Mouse (Mus musculus) kidney, postnatal 10 days (tissue): ENCODE results near the gene Adtrp.

Experiments
- DNase-seq: peaks from one replicate; pipeline ENCODE4 v3.0.0; 2021; ENCODE audit warnings: mixed read lengths

Gene Adtrp

GRCm38 (mm10) chr13:41827581-41827980 is 19.9 kb downstream of the Adtrp start:
- DNase-seq = no peak

DNA sequence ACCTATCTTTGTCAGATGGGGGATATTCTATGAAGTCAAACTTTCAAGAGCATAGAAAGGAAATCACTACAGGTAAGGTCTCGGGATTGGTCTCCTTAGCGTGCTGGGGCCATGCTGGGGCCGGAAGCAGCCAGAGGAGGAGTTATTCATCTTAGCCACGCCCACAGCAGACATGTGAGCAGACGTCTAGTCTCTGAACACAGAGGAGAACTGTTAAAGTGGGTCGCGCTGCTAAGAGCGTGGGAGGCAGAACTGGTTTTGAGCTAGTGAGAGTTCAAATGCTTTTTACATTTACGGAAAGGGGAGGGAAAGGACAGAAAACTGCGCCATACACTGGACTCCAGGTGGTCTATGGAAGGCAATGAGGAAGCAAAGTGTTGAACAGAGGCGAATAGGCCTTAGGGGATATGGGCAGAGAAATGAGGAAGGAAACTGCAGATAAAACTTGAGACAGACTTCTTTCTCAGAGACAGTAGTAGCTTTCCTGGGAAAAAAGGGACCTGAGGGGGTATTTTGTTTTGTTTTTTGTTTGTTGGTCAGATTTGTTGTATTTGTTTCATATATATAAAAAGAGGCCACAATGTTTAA is 22.0 kb downstream of the Adtrp start:
- no peak for DNase-seq

- no peak for DNase-seq
Observed at GRCm38 (mm10) chr13:41823077-41823476, 24.4 kb downstream of the Adtrp start.

- DNase-seq = no peak
Observed at GRCm38 (mm10) chr13:41822617-41823016, 24.9 kb downstream of the Adtrp start.

DNA sequence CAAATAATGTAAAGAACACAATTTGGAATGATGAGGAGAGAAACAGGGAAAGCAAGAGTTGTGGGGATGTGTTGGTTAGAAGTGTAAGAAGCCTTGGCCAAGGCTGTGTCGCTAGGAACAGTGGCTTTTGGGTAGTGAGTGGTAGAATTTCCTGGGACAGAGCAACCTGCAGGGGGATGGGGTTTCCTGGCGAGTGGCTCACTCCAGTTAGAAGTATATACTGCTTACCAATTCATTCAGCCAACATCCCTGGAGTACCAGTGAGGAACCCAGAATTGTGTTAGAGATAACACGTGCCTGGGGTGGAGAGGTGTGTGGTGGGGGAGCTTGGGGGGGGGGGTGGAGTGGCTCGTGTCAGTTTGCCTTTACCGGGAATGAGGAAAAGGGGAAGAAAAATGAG is 25.4 kb downstream of the Adtrp start:
- no peak for DNase-seq

- DNase-seq = no peak
Observed at GRCm38 (mm10) chr13:41820947-41821346, 26.5 kb downstream of the Adtrp start.

- no peak for DNase-seq
Observed at GRCm38 (mm10) chr13:41819918-41820317, 27.6 kb downstream of the Adtrp start.

DNA sequence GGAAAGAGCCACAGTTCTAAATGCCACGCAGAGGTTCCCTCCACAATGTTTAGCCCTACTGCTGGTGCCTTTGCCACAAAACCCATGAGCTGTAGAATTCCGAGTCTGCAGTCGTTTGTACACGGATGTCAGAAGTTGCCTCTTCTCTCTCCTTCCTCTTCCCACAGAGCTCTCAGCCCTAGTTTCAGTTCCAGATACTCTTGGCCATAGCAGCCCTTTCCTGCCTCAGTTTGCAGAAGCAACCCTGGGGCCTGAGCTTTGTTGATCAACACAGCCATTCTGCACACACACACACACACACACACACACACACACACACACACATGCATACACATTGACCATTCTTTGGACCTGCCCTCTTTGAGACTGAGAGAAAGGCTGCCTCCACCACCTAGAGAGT is 28.0 kb downstream of the Adtrp start:
- no peak for DNase-seq

GRCm38 (mm10) chr13:41817583-41817982 is 29.9 kb downstream of the Adtrp start:
- peak; percentile 47 for DNase-seq

- no peak for DNase-seq
Observed at GRCm38 (mm10) chr13:41816643-41817042, 30.8 kb downstream of the Adtrp start.

DNA sequence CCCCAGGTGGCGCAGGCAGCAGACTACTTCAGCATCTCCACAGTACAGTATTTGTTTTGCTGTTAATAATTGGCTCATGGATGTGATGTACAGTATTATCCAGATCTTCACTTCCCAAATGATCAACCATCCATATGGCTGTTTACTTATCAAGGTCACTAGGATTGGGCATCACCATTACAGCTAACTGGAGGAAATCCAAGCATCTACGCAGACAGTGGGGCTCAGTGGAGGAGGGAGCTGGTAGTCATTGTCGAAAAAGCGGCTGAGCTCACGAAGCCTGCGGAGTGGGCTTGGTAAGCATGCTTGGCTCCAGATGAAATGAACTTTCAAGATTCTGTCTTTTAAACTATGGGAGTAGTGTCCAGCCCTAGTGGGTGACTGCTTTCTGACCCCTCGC is 36.7 kb downstream of the Adtrp start:
- no peak for DNase-seq

- no peak for DNase-seq
Observed at GRCm38 (mm10) chr13:41807815-41808214, 39.7 kb downstream of the Adtrp start.

- no peak for DNase-seq
Observed at GRCm38 (mm10) chr13:41807300-41807699, 40.2 kb downstream of the Adtrp start.

GRCm38 (mm10) chr13:41805138-41805820 is 42.2 kb downstream of the Adtrp start:
- no peak for DNase-seq

- peak; percentile 12 for DNase-seq
Observed at GRCm38 (mm10) chr13:41803656-41804265, 43.7 kb downstream of the Adtrp start.

DNA sequence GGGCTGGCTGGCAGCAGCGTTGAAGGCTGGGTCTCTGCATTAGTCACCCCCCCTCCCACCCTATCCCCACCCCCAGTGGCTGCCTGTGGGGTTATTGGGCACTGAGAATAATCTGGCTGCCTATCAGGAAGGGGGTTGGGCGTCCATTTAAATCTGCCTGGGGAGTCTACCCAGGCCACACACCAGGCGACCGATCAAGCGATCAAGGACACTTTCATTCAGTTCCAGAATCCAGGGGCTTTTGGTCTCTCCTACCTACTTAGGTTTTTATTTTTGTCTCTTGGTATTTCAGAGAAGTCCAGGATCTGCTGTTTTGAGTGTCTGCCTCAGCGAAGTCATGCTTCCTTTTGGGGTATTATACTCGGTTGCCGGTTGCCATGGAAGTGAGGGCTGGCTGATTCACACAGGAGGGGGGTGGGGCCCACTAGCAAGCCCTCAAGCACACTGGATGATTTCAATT is 46.3 kb downstream of the Adtrp start:
- no peak for DNase-seq

- no peak for DNase-seq
Observed at GRCm38 (mm10) chr13:41792849-41793248, 54.6 kb downstream of the Adtrp start.

DNA sequence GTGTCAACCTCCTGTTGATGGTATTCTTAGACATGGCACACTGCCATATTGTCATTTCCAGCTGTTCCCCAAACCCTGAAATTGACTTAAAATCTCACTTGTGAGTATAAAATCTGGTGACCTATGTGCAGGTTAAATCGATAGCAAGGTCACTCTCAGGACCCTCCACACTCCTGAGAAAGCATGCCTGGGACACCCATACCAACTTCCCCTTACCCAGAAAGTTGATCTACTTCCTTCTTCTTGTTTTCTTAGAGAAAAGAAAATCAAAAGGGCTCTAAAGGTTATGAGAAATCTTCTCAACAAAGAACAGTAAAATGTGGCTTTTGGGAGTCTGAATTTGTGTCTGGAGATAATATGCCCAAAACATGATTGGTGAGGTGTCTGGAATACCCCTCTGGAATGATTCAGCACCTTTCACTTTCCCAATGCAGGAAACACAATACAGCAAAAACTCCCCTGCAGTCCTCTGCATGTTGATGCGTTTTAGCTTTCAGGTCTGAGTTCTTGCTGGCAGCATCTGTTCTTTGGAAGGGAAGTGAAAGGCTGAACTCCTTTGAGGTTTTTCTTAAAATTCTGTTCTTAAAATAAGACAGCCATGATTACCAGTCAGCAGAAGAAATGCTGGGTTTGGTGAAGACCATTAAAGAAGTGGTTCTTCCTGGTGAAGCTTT is 59.5 kb downstream of the Adtrp start:
- DNase-seq = no peak

GRCm38 (mm10) chr13:41786640-41787039 is 60.8 kb downstream of the Adtrp start:
- DNase-seq = no peak

DNA sequence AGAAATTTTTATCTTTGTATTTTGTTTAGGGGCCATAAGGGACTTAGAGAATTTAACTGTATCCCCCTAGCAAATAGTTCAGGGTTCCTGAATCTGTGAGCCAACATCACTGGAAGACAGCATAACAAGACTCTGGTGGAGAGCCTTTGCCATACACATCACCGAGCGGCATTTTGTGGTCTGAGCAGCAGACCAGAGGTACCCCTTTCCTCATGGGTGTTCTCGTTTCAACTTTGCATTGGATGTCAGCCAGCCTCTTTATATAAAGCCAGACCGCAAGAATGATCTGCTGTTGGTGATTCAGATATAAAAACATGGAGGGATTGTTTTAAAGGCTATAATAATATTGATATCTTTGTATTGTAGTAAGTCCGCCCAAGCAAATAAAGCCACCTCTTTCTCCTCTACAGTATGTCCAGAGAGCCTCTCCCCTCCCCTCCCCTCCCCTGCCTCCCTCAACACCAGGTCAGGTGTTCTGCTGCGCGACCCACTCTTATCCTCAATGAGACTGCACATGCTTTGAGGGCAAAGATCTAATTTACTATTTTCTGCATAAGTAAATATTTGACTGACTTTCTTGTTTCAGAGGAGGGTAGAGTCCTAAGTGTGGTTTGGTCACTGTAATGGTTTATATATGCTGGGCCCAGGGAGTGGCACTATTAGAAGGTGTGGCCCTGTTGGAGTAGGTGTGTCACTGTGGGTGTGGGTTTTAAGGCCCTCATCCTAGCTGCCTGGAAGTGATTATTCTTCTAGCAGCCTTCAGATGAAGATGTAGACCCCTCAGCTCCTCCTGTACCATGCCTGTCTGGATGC is 62.4 kb downstream of the Adtrp start:
- DNase-seq = no peak

DNA sequence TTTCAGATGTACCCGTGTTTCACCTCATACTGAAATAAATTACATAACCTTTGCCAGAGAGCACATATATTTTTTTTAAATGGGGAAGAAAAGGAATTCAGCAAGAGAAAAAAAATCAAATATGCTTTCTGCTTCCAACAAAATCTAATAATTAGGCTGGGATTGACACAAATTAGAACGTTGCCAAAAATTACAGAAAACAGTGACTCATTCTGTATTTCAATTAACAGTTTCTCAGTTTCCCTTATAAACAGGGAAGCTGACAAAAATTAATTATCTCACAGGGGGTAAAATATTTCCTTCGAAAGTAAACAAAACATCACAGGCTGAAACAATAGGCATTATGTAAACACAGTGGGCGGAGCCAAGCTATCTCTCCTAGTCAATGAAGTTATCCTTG is 67.2 kb downstream of the Adtrp start:
- DNase-seq = no peak

DNA sequence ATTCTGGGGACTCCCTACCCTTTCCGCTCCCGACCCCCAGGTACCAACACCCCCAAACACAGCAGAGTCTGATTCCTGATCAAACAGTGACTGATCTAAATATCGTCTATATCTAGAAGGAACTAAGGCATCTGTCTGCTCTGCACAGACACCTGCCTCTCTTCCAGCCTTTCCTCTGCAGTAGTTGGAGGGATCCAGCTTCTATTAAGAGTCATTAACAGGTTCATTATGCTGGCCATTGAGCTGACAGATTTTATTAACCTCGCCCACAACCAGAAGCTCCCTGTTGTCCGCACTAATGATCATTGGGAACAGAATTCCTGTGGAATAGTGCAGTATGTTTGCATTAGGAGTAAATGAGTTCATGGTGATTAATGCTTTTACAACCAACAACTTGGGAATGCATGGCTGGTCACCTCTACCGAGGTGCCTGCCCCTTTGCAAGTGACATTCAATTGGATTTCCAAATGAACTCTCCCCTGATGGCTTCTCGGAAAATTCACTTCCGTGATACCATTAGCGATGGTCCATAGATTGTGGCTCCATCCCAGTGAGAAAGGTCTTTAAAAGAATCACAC is 67.8 kb downstream of the Adtrp start:
- no peak for DNase-seq
